Mouse (Mus musculus): ENCODE results near the gene Arhgap45. TPM values are rescaled to one million over a fixed set of nuclear protein-coding genes. Genes with fewer than 3 reads are reported as not detected.
A peak's percentile ranks its signal among the peaks of the same experiment; 100 is the strongest.

The Arhgap45 gene
- polyA plus RNA-seq, 1 experiment from 2014 or later: 12.6 TPM

DNA sequence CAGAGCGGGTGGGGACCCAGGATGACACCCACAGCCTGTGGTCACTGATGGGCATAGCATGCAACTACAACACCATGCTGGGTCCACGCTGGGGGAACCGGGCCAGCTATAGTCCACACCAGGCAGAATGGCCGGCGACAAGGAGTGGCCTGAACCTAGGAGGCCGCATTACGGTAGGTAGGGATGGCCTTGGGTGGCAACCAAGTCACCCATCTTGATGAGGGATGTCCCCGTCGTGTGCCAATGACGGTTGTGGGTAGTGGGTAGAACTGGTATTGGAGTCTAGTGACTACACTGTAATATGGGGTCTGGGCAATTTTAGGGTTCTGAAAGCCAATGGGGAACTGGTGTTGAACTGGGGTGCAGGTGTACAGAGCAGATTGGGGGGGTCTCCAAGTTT, 478 bp downstream of the Arhgap45 start:
- Histone ChIP-seq H3K4me2 (no peak overlapping the region), H3K27ac (no peak overlapping the region), H3K4me1 (replicated peaks) (peaks cover 21% of the 10 kb centered on the region), H3K36me3 (peaks cover 3% of the 10 kb centered on the region; the same call in 1 of the 2 replicates), H3K9ac (replicated peaks) (no peak overlapping the region; the same call in 1 of the 2 replicates), H3K9me3 (no peaks in the 10 kb centered on the region), H3K27me3 (peaks cover 64% of the 10 kb centered on the region), H3K4me3 (replicated peaks) (no peak overlapping the region)
- WGBS: 88% methylated on average over 10 of the region's 10 CpGs
- ATAC-seq (ENCODE audit: insufficient number of reproducible peaks, insufficient read depth, low FRiP score, low TSS enrichment, low read depth): no peak

DNA sequence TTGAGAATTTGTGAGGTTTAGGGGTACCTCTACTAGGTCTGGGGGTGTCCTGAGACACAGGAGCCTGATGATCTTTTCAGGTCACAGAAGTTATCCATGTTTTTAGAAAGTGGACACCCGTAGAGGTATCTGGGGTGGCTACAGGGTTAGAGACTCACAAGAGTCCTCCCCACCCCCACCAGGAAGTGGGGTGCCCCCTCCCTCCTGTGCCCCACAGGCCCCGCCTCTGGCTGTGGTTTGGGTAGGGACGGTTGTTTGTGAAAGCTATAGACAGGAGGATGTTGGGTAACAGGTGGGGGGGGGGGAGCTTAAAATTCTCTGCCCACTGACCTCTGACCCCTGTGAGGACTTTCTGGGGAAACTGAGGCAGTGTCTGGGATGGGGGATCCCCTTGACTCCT, 908 bp downstream of the Arhgap45 start:
- ATAC-seq (ENCODE audit: insufficient number of reproducible peaks, insufficient read depth, low FRiP score, low TSS enrichment, low read depth): no peak

DNA sequence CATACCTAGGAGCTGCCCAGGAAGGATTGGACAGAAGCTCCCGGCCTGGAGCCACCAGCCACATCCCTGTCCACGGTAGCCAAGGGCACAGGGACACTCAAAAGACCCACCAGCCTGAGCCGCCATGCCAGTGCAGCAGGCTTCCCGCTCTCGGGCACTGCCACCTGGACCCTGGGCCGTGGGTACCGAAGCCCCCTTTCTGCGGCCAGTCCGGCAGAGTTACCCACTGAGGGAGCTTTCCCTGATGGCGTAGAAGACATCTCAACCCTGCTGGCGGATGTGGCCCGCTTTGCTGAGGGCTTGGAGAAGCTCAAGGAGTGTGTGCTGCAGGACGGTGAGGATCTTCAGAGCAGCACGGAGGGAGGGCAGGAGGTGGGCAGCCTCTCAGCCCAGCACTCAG, 1.3 kb downstream of the Arhgap45 start:
- H3K36me3 ChIP-seq: peaks cover 9% of the 10 kb centered on the region; the same call in 1 of the 2 replicates
- 82% methylated on average over 14 of the region's 14 CpGs for whole genome bisulfite sequencing
- peaks cover 21% of the 10 kb centered on the region for H3K4me1 ChIP-seq (replicated peaks)
- no peak overlapping the region for H3K4me2 ChIP-seq
- H3K4me3 ChIP-seq (replicated peaks): no peak overlapping the region
- no peak overlapping the region for H3K9ac ChIP-seq (replicated peaks)
- no peaks in the 10 kb centered on the region for H3K9me3 ChIP-seq
- no peak overlapping the region for H3K27ac ChIP-seq
- H3K27me3 ChIP-seq: peaks cover 56% of the 10 kb centered on the region
- ATAC-seq (ENCODE audit: insufficient number of reproducible peaks, insufficient read depth, low FRiP score, low TSS enrichment, low read depth): no peak

More for the DNA sequence above, 908 bp downstream of the Arhgap45 start:
- H3K36me3 ChIP-seq: peaks cover 8% of the 10 kb centered on the region; the same call in 1 of the 2 replicates
- H3K4me2 ChIP-seq: no peak overlapping the region
- peaks cover 21% of the 10 kb centered on the region for H3K4me1 ChIP-seq (replicated peaks)
- no peak overlapping the region for H3K27ac ChIP-seq
- peaks cover 60% of the 10 kb centered on the region for H3K27me3 ChIP-seq
- no peak overlapping the region for H3K9ac ChIP-seq (replicated peaks)
- H3K9me3 ChIP-seq: no peaks in the 10 kb centered on the region
- H3K4me3 ChIP-seq (replicated peaks): no peak overlapping the region
- 72% methylated on average over 3 of the region's 3 CpGs for WGBS

DNA sequence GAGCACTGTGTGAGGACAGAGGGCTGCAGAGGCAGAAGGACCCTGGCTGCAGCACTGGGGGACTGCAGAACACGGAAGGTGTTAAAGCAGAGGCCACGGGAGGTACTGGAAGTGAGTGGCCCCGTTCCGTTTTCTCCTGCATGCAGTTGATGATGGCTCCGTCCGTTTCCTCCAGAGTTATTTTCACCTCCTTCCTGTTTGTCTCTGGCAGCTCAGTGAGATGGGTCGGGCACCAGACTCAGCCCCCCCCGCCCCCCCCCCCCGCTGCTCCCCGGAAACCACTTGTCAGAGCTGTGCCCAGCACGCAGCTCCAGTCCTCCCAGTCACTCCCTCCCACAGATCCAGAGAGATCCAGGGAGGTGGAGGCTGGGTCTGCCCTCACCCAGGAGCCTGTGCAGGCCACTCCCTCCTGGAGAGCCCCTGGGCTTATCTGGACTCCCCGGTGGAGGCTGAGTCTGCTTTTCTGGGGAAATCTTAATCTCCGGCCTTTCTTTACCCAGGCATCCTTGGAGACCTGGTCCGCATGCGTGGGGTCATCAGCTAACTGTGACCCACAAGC, 2.4 kb downstream of the Arhgap45 start:
- Histone ChIP-seq H3K36me3 (peaks cover 13% of the 10 kb centered on the region; the same call in 1 of the 2 replicates), H3K4me1 (replicated peaks) (peaks cover 21% of the 10 kb centered on the region), H3K4me3 (replicated peaks) (0 out of 2 replicates have a peak overlapping the region, but pooled peaks have one; percentile 36), H3K4me2 (peak overlapping the region; percentile 55), H3K9ac (replicated peaks) (peak overlapping the region; percentile 35), H3K27ac (0 out of 2 replicates have a peak overlapping the region, but pooled peaks have one; percentile 23), H3K27me3 (peaks cover 45% of the 10 kb centered on the region), H3K9me3 (no peaks in the 10 kb centered on the region)
- WGBS: 5% methylated on average over 14 of the region's 15 CpGs
- ATAC-seq (ENCODE audit: insufficient number of reproducible peaks, insufficient read depth, low FRiP score, low TSS enrichment, low read depth): no peak

DNA sequence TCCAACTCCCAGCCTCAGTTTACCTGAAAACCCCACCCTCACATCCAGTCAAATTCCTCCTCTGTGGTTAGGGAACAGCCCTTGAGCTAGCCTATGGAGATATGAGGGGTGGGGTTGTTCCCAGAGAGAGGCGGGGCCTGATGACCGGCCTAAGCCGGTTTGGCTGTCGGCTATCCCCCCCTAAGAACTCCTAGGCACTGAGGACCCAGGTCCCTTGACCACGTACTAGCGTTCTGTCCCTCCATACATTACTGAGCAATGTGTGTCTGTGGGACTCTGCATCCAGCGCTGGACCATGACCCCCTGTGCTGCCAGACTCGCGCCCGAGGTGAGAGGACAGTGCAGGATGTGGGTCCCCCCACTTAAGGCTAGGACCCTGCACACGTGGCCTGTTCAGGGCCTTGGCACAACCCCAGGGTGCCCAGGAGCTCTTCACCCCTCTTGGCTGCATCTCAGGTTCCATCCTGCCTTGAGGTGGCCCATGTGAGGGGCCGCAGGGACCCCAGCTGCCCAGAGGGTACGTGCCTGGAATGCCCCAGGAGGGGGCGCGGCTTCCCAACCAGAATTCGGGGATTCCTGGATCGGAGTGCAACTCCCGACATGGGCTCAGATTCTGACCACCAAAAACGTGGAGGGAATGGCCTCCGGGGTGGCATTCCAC, 3.1 kb downstream of the Arhgap45 start:
- H3K9ac ChIP-seq (replicated peaks): peak overlapping the region; percentile 55
- H3K4me2 ChIP-seq: peak overlapping the region; percentile 55
- H3K4me1 ChIP-seq (replicated peaks): peaks cover 21% of the 10 kb centered on the region
- peaks cover 13% of the 10 kb centered on the region; the same call in 1 of the 2 replicates for H3K36me3 ChIP-seq
- H3K4me3 ChIP-seq (replicated peaks): peak overlapping the region; percentile 36
- 4% methylated on average over 20 of the region's 20 CpGs for WGBS
- peak; percentile 49 for ATAC-seq (ENCODE audit: insufficient number of reproducible peaks, insufficient read depth, low FRiP score, low TSS enrichment, low read depth)
- no peaks in the 10 kb centered on the region for H3K9me3 ChIP-seq
- H3K27me3 ChIP-seq: peaks cover 37% of the 10 kb centered on the region
- H3K27ac ChIP-seq: no peak overlapping the region

DNA sequence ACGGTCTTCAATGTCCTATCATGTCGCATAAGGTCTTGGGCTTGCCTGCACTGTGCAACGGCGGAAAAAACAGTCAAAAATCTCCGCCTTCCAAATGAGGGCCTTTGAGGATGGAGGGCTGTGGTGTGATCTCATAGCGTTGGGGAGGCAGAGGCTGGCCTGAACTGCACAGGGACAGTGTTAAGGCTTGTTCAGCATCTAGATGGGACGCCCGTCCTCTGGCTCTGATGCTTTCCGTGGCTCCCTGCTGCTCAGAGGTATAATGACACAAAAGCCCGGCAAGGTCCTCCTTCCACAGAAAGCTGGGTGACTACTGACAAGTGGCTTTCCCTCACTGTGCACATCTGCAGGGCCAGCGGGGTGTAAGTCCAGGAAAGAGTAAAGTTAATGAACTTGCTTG, 3.7 kb downstream of the Arhgap45 start:
- no peak overlapping the region for H3K27ac ChIP-seq
- H3K36me3 ChIP-seq: peaks cover 13% of the 10 kb centered on the region; the same call in 1 of the 2 replicates
- no peaks in the 10 kb centered on the region for H3K9me3 ChIP-seq
- WGBS: 28% methylated on average over 11 of the region's 11 CpGs
- H3K27me3 ChIP-seq: peaks cover 31% of the 10 kb centered on the region
- H3K4me2 ChIP-seq: peak overlapping the region; percentile 55
- H3K9ac ChIP-seq (replicated peaks): peak overlapping the region; percentile 55
- ATAC-seq (ENCODE audit: insufficient number of reproducible peaks, insufficient read depth, low FRiP score, low TSS enrichment, low read depth): no peak
- H3K4me3 ChIP-seq (replicated peaks): peak overlapping the region; percentile 36
- peaks cover 21% of the 10 kb centered on the region for H3K4me1 ChIP-seq (replicated peaks)

DNA sequence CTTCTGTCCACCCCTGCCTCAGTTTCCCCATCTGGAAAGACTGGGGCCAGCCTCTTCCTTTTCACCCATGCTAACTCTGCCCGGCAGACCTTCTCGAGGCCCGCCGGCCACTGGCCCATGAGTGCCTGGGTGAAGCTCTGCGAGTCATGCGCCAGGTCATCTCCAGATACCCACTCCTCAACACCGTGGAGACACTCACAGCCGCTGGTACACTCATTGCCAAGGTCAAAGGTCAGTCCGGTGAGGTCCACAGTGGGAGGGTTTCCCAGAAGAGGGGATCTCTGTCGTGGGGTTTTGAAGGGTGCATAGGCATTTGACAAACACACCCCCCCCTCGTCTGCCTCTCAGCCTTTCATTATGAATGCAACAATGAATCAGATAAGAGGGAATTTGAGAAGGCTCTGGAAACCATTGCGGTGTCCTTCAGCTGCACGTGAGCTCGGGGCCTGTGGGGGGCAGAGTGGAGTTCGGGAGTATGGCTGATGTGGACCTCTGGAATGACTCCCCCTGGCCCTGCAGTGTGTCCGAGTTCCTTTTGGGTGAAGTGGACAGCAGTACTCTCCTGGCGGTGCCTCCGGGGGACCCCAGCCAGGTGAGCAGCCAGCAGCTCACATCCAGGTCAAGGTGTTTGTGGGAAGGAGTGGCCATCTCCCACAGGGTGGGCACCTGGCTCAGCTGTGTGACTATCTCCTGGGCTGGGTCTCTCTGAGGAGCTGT, 4.3 kb downstream of the Arhgap45 start:
- H3K27me3 ChIP-seq: peaks cover 26% of the 10 kb centered on the region
- peaks cover 13% of the 10 kb centered on the region; the same call in 1 of the 2 replicates for H3K36me3 ChIP-seq
- H3K4me1 ChIP-seq (replicated peaks): peaks cover 21% of the 10 kb centered on the region
- H3K4me3 ChIP-seq (replicated peaks): peak overlapping the region; percentile 36; the same call in 1 of the 2 replicates
- H3K27ac ChIP-seq: no peak overlapping the region
- ATAC-seq (ENCODE audit: insufficient number of reproducible peaks, insufficient read depth, low FRiP score, low TSS enrichment, low read depth): no peak
- H3K9ac ChIP-seq (replicated peaks): no peak overlapping the region
- H3K9me3 ChIP-seq: no peaks in the 10 kb centered on the region
- 82% methylated on average over 18 of the region's 18 CpGs for WGBS
- H3K4me2 ChIP-seq: peak overlapping the region; percentile 55

DNA sequence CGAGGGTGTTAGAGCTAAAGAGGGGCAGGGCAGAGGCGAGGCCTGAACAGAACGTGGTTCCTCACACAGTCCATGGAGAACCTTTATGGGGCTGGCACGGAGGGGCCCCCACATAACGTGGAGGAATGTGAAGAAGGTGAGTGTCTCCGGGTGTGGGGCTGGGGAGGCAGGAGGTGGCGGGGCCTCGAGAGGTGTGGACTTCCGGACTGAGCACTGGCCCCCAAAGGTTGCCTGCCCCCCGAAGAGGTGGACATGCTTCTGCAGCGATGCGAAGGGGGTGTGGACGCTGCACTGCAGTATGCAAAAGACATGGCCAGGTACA, 4.8 kb downstream of the Arhgap45 start:
- no peak overlapping the region for H3K4me2 ChIP-seq
- peaks cover 20% of the 10 kb centered on the region for H3K27me3 ChIP-seq
- H3K4me1 ChIP-seq (replicated peaks): peaks cover 21% of the 10 kb centered on the region
- no peak overlapping the region for H3K9ac ChIP-seq (replicated peaks)
- H3K27ac ChIP-seq: no peak overlapping the region
- no peak for ATAC-seq (ENCODE audit: insufficient number of reproducible peaks, insufficient read depth, low FRiP score, low TSS enrichment, low read depth)
- 91% methylated on average over 13 of the region's 13 CpGs for WGBS
- no peaks in the 10 kb centered on the region for H3K9me3 ChIP-seq
- peaks cover 15% of the 10 kb centered on the region; the same call in 1 of the 2 replicates for H3K36me3 ChIP-seq
- H3K4me3 ChIP-seq (replicated peaks): no peak overlapping the region

DNA sequence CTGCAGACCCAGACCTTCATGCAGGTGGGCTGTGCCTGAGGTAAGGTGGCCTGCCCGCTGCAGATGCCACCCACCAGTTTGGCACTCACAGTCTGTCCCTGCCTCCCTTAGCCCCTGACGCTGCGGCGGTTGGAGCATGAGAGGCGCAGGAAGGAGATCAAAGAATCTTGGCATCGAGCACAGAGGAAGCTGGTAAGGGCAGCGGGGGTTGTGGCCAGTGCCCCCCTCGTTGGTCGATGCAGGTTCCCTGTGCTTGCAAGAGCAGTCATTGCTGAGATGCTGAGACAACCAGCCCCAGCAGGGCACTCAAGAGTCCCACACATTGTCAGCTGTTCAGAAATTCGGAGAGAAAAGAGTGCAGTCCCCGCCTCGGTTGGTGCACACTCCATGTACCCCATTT, 5.7 kb downstream of the Arhgap45 start:
- peaks cover 24% of the 10 kb centered on the region; the same call in 1 of the 2 replicates for H3K36me3 ChIP-seq
- ATAC-seq (ENCODE audit: insufficient number of reproducible peaks, insufficient read depth, low FRiP score, low TSS enrichment, low read depth): no peak
- no peak overlapping the region for H3K9ac ChIP-seq (replicated peaks)
- no peak overlapping the region for H3K27ac ChIP-seq
- WGBS: 93% methylated on average over 12 of the region's 12 CpGs
- H3K27me3 ChIP-seq: peaks cover 12% of the 10 kb centered on the region
- no peak overlapping the region for H3K4me3 ChIP-seq (replicated peaks)
- H3K4me2 ChIP-seq: no peak overlapping the region
- peaks cover 21% of the 10 kb centered on the region for H3K4me1 ChIP-seq (replicated peaks)
- H3K9me3 ChIP-seq: no peaks in the 10 kb centered on the region

DNA sequence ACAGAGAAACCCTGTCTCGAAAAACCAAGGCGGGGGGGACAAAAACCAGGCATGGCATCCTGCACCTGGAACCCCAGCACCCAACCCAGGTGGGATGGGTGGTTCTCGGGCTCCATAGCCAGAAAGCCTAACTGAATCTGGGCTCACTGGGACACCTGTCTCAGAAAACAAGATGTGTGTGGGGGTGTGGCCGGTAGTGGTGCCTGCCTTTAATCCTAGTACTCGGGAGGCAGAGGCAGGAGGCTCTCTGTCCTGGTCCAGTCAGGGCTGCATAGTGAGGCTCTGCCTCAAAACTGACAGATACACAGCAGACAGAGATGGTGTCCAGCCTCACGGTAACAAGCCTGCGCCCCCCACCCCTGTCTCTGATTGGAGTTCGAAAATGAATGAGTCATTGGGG, 6.4 kb downstream of the Arhgap45 start:
- H3K27ac ChIP-seq: no peak overlapping the region
- 95% methylated on average over 8 of the region's 8 CpGs for WGBS
- peaks cover 21% of the 10 kb centered on the region for H3K4me1 ChIP-seq (replicated peaks)
- no peak for ATAC-seq (ENCODE audit: insufficient number of reproducible peaks, insufficient read depth, low FRiP score, low TSS enrichment, low read depth)
- no peak overlapping the region for H3K4me2 ChIP-seq
- H3K27me3 ChIP-seq: peaks cover 6% of the 10 kb centered on the region
- no peak overlapping the region for H3K9ac ChIP-seq (replicated peaks)
- no peak overlapping the region for H3K4me3 ChIP-seq (replicated peaks)
- peaks cover 28% of the 10 kb centered on the region; the same call in 1 of the 2 replicates for H3K36me3 ChIP-seq
- no peaks in the 10 kb centered on the region for H3K9me3 ChIP-seq

DNA sequence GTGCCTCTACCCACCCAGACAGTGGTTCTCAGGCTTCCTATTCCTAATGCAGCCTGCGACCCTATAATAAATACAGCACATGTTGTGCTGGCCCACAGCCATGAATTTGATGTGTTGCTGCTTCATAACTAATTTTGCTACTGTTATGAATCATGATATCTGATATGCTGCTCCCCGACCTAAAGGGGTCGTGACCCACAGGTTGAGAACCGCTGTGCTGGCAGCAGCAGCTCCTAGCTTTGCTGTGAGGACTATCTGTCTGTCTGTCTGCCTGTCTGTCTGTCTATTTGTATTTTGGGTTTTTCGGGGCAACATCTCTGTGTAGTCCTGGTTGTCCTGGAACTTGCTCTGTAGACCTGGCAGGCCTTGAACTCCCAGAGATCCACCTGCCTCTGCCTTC, 7.3 kb downstream of the Arhgap45 start:
- 0 out of 2 replicates have a peak, but pooled peaks cover 2% of the 10 kb centered on the region for H3K27me3 ChIP-seq
- no peaks in the 10 kb centered on the region for H3K9me3 ChIP-seq
- ATAC-seq (ENCODE audit: insufficient number of reproducible peaks, insufficient read depth, low FRiP score, low TSS enrichment, low read depth): no peak
- peaks cover 30% of the 10 kb centered on the region; the same call in 1 of the 2 replicates for H3K36me3 ChIP-seq
- H3K27ac ChIP-seq: no peak overlapping the region
- peaks cover 18% of the 10 kb centered on the region for H3K4me1 ChIP-seq (replicated peaks)
- no peak overlapping the region for H3K4me3 ChIP-seq (replicated peaks)
- WGBS: 93% methylated on average over 5 of the region's 5 CpGs
- H3K9ac ChIP-seq (replicated peaks): no peak overlapping the region
- no peak overlapping the region for H3K4me2 ChIP-seq

All from limb, embryonic 12.5 days (tissue).